Mouse (Mus musculus): ENCODE data around the gene Aloxe3.

- TF ChIP-seq CTCF (IDR thresholded peaks at IDR 0.05), result peak; percentile 72
- no peak for TF ChIP-seq EP300 (IDR thresholded peaks at IDR 0.05)
Measured at GRCm38 (mm10) chr11:69133923-69134621, 8.4 kb downstream of the Aloxe3 start.

Data from lung, postnatal 0 days (tissue).